7 mouse cellular contexts compared by ENCODE assay signal in genomic region chr17:90696071-90696800, GRCm38 (mm10).
DNase-seq lines count a peak whose midpoint lies in the region; ATAC-seq and TF ChIP-seq lines count a peak whose summit lies in the region.

No protein-coding gene starts in this region.

- 0% methylated on average over 6 of the region's 6 CpGs for WGBS in forebrain, embryonic 14.5 days
- WGBS in midbrain, embryonic 14.5 days = 3% methylated on average over 6 of the region's 6 CpGs
- 43% methylated on average over 6 of the region's 6 CpGs for WGBS in liver, embryonic 11.5 days

- in situ Hi-C loops in ES-E14 (cut with MboI; ENCODE audit: low sequenced_read_pairs in 2 of 2, unreplicated experiment in 2 of 2) = no loop called here

- H3K4me2 ChIP-seq in forebrain, embryonic 14.5 days (ENCODE audit: low read length) = peak overlapping the region; percentile 5; the same call in 1 of the 2 replicates
- H3K4me2 ChIP-seq in midbrain, embryonic 14.5 days (ENCODE audit: low read length) = peak overlapping the region; percentile 28
- no peak overlapping the region for H3K4me2 ChIP-seq in liver, embryonic 11.5 days

- peak overlapping the region; percentile 42; the same call in 1 of the 2 replicates for H3K27ac ChIP-seq in ES-E14 (ENCODE audit: insufficient read depth, low read depth, low read length, poor library complexity, severe bottlenecking)
- peak overlapping the region; percentile 29; the same call in 1 of the 2 replicates for H3K27ac ChIP-seq in forebrain, embryonic 14.5 days (ENCODE audit: low read depth, low read length)
- H3K27ac ChIP-seq in midbrain, embryonic 14.5 days (replicated peaks; ENCODE audit: low read depth, low read length) = peak overlapping the region; percentile 84
- no peak overlapping the region for H3K27ac ChIP-seq in liver, embryonic 11.5 days (ENCODE audit: low read depth, low read length)

- no peak overlapping the region for H3K9ac ChIP-seq in ES-E14 (ENCODE audit: insufficient read depth, low read depth, low read length, poor library complexity, severe bottlenecking)
- no peak overlapping the region for H3K9ac ChIP-seq in forebrain, embryonic 14.5 days (ENCODE audit: low read length)
- H3K9ac ChIP-seq in midbrain, embryonic 14.5 days (replicated peaks; ENCODE audit: low read length) = no peak overlapping the region
- no peak overlapping the region for H3K9ac ChIP-seq in liver, embryonic 11.5 days (ENCODE audit: low read depth, low read length)

- peak; percentile 89 for ATAC-seq in forebrain, embryonic 14.5 days
- ATAC-seq in midbrain, embryonic 14.5 days (ENCODE audit: low FRiP score, low TSS enrichment) = peak; percentile 83
- no peak for ATAC-seq in liver, embryonic 11.5 days (replicated peaks; ENCODE audit: low FRiP score)

- 0 out of 4 replicates have a peak, but pooled peaks cover 0 to 2% of the 10 kb centered on the region in 2 experiments for H3K4me1 ChIP-seq in ES-E14 (ENCODE audit: control insufficient read depth in 2 of 2, insufficient read depth in 2 of 2, low read length in 2 of 2, poor library complexity in 1 of 2)
- peaks cover 8% of the 10 kb centered on the region for H3K4me1 ChIP-seq in forebrain, embryonic 14.5 days (ENCODE audit: control insufficient read depth, insufficient read depth, low read length)
- peaks cover 27% of the 10 kb centered on the region for H3K4me1 ChIP-seq in midbrain, embryonic 14.5 days (ENCODE audit: control insufficient read depth, insufficient read depth, low read length)
- H3K4me1 ChIP-seq in liver, embryonic 11.5 days (replicated peaks; ENCODE audit: control insufficient read depth, insufficient read depth, low read length) = no peaks in the 10 kb centered on the region

- no peaks in the 10 kb centered on the region for H3K36me3 ChIP-seq in ES-E14 (ENCODE audit: control insufficient read depth, insufficient read depth, low read length, poor library complexity, severe bottlenecking)
- H3K36me3 ChIP-seq in forebrain, embryonic 14.5 days (ENCODE audit: control insufficient read depth, insufficient read depth, low read length) = no peaks in the 10 kb centered on the region
- H3K36me3 ChIP-seq in midbrain, embryonic 14.5 days (ENCODE audit: control insufficient read depth, insufficient read depth, low read length) = no peaks in the 10 kb centered on the region
- no peaks in the 10 kb centered on the region for H3K36me3 ChIP-seq in liver, embryonic 11.5 days (ENCODE audit: control insufficient read depth, insufficient read depth, low read length)

- no peaks in the 10 kb centered on the region for H3K9me3 ChIP-seq in ES-E14 (ENCODE audit: control insufficient read depth, insufficient read depth, low read depth, low read length)
- H3K9me3 ChIP-seq in forebrain, embryonic 14.5 days (replicated peaks; ENCODE audit: control insufficient read depth, low read length) = no peaks in the 10 kb centered on the region
- H3K9me3 ChIP-seq in midbrain, embryonic 14.5 days (ENCODE audit: control insufficient read depth, low read length) = no peaks in the 10 kb centered on the region
- no peaks in the 10 kb centered on the region for H3K9me3 ChIP-seq in liver, embryonic 11.5 days (ENCODE audit: control insufficient read depth, low read length)

- peak; percentile 28 for DNase-seq in ES-E14 (ENCODE audit: low read depth, low spot score)
- peak; percentile 71 for DNase-seq in ZHBTc4 (ENCODE audit: low read depth, low spot score)
- peak; percentile 83 for DNase-seq in forebrain, embryonic 14.5 days (ENCODE audit: low spot score)
- peak; percentile 74 for DNase-seq in midbrain, embryonic 14.5 days
- no peak for DNase-seq in liver, embryonic 11.5 days (ENCODE audit: low spot score)
- no peak for DNase-seq in layer of hippocampus, postnatal 25 days (ENCODE audit: extremely low spot score in 1 of 2, low spot score in 1 of 2)
- no peak for DNase-seq in ovary, adult 18-20 months (ENCODE audit: low spot score)

- no peak overlapping the region for H3K4me3 ChIP-seq in ES-E14 (ENCODE audit: insufficient read depth in 1 of 2, low read depth in 1 of 2, low read length in 2 of 2, poor library complexity in 1 of 2, severe bottlenecking in 1 of 2)
- no peak overlapping the region for H3K4me3 ChIP-seq in forebrain, embryonic 14.5 days (ENCODE audit: low read depth, low read length)
- H3K4me3 ChIP-seq in midbrain, embryonic 14.5 days (replicated peaks; ENCODE audit: low read depth, low read length) = no peak overlapping the region
- no peak overlapping the region for H3K4me3 ChIP-seq in liver, embryonic 11.5 days (ENCODE audit: low read depth, low read length)

- H3K27me3 ChIP-seq in forebrain, embryonic 14.5 days (replicated peaks; ENCODE audit: control insufficient read depth, insufficient read depth, low read length) = no peaks in the 10 kb centered on the region
- no peaks in the 10 kb centered on the region for H3K27me3 ChIP-seq in midbrain, embryonic 14.5 days (ENCODE audit: control insufficient read depth, insufficient read depth, low read length)
- H3K27me3 ChIP-seq in liver, embryonic 11.5 days (replicated peaks; ENCODE audit: control insufficient read depth, insufficient read depth, low read length) = no peaks in the 10 kb centered on the region

TF ChIP-seq in ES-E14, 5 proteins besides CTCF, POLR2A, EP300 and RAD21:
- TF ChIP-seq MAFK (IDR thresholded peaks at IDR 0.05; ENCODE audit: insufficient read depth, low read depth, low read length) (peak; percentile 74), ZC3H11A (IDR thresholded peaks at IDR 0.05; ENCODE audit: borderline replicate concordance, low read depth, low read length) (no peak), ZNF384 (IDR thresholded peaks at IDR 0.05; ENCODE audit: low read depth, low read length) (no peak)
TF ChIP-seq in ES-E14: peak in this region for 1.

Comparison
In these comparisons a context has a peak if more than half of its experiments do, and no peak if none do; other contexts are left out.
1. DNase-seq: peak in ES-E14 (single experiment), ZHBTc4 (single experiment), forebrain, embryonic 14.5 days (single experiment) and midbrain, embryonic 14.5 days (single experiment); none in liver, embryonic 11.5 days (single experiment), layer of hippocampus, postnatal 25 days (0 of 2) and ovary, adult 18-20 months (single experiment).